Mouse (Mus musculus): ENCODE measurements around the gene 1700123K08Rik. TPM values are rescaled to one million over a fixed set of nuclear protein-coding genes. Genes with fewer than 3 reads are reported as not detected.
"Not testable (repeated sequence)": the region's sequence is repeated elsewhere in the genome, so short reads cannot be mapped to it uniquely, and the experiment has no call there.

The 1700123K08Rik gene
- polyA plus RNA-seq (2015; fragmentation: Nextera tagmentation; extraction: Ambion mirVana): not detected in 2 replicates

DNA sequence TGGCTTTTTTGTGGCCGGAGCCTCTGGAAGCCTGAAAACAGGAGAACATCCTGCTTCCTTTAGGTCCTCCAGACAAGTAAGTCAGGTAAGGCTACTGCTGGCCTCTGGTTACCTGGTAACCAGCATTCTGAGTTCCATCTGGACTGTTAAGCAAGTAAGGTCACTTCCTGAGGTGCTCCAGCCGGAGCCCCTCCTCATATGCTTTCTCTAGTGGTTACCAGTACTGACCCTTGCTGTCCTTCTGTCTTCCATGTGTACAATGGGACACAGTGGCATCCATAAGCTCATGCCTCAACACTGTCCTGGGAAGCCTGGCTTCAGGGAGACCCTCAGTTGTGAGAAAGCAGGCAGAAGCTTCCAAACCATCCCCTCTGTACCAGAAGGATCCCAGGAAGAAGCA lies at the start of gene 1700123K08Rik:
TSS of gene 1700123K08Rik (minus strand) at position 101 of the 400 bp plus-strand sequence.
- WGBS: 65% methylated on average over 2 of the region's 2 CpGs
- not testable (repeated sequence) for H3K9ac ChIP-seq; H3K27me3 ChIP-seq (replicated peaks); H3K36me3 ChIP-seq; H3K4me2 ChIP-seq; H3K4me1 ChIP-seq; H3K9me3 ChIP-seq; H3K4me3 ChIP-seq; ATAC-seq (ENCODE audit: extremely low read depth, insufficient number of reproducible peaks, low FRiP score, low TSS enrichment); H3K27ac ChIP-seq (replicated peaks)

DNA sequence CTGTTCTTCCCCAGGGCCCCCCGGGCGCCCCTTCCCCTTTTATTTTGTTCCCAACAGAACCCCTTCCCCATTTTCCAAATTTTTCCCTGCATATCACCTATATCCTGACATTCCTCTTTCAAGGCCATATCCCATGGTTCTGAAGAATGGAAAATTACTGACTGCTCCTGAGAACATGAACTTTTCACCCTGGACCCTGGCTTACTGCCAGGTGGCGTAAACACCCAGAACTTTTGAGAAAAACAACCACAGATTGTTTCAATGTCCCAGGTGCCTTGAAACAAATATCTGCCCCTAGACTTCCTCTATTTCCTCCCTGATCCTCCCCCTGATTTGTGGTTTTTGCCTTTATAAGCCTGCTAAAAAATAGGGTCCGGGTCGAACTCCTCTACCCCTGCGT lies 22.9 kb upstream of the 1700123K08Rik start:
- Histone ChIP-seq H3K4me2 (no peak overlapping the region), H3K4me3 (no peak overlapping the region), H3K4me1 (no peaks in the 10 kb centered on the region), H3K9me3 (peaks cover 19% of the 10 kb centered on the region), H3K27ac (replicated peaks) (no peak overlapping the region), H3K36me3 (no peaks in the 10 kb centered on the region), H3K27me3 (replicated peaks) (no peaks in the 10 kb centered on the region), H3K9ac (no peak overlapping the region)
- 72% methylated on average over 6 of the region's 6 CpGs for WGBS
- no peak for ATAC-seq (ENCODE audit: extremely low read depth, insufficient number of reproducible peaks, low FRiP score, low TSS enrichment)

DNA sequence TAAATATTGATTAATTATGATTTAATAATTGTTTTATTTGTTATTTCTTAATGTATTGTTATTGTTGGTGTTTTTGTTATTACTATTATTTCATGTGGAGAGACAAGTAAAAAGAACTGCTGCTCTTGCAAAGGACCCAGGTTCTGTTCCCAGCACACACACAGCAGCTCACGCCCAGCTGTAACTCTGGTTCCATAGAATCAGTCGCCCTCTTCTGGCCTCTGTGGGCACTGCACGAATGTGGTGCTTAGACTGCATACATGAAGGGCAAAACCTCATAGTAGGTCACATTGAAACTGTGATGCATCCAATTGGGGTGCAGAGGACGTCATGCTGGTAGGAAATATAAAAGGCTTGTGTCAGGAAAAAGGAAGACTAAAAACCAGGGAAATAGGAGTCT lies 7.1 kb upstream of the 1700123K08Rik start:
- Histone ChIP-seq H3K27ac (replicated peaks) (no peak overlapping the region), H3K36me3 (no peaks in the 10 kb centered on the region), H3K4me3 (no peak overlapping the region), H3K4me2 (no peak overlapping the region), H3K4me1 (no peaks in the 10 kb centered on the region), H3K27me3 (replicated peaks) (no peaks in the 10 kb centered on the region), H3K9ac (no peak overlapping the region), H3K9me3 (0 out of 2 replicates have a peak, but pooled peaks cover 3% of the 10 kb centered on the region)
- ATAC-seq (ENCODE audit: extremely low read depth, insufficient number of reproducible peaks, low FRiP score, low TSS enrichment): no peak
- 51% methylated on average over 4 of the region's 4 CpGs for WGBS

DNA sequence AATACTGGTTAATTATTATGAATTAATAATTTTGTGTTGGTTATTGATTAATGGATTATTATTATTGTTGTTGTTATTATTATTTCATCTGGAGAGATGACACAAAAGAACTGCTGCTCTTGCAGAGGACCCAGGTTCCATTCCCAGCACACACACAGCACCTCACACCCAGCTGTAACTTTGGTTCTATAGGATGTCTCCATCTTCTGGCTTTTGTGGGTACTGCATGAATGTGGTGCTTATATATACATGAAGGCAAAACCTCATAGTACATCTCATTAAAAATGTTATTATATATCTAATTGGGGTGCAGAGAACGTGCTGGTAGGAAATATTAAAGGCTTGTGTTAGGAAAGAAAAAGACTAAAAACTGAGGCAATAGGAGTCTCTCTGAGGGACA lies 11.8 kb downstream of the 1700123K08Rik start:
- WGBS: 47% methylated on average over 1 of the region's 1 CpGs
- H3K4me2 ChIP-seq: no peak overlapping the region

DNA sequence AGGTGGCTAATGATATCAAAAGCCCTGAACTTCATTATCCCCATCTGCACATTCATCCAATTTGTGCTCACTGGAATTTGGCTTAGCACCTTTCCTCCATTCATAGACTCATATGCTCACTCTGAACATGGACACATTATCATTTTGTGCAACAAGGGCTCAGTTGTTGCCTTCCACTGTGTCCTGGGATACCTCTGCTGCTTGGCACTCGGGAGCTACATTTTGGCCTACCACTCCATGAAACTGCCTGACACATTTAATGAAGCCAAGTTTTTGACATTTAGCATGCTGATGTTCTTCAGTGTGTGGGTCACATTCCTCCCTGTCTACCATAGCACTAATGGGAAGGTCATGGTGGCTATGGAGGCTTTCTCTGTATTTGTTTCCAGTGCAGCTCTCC lies 32.0 kb downstream of the 1700123K08Rik start:
- no peak overlapping the region for H3K9ac ChIP-seq
- no peaks in the 10 kb centered on the region for H3K27me3 ChIP-seq (replicated peaks)
- ATAC-seq (ENCODE audit: extremely low read depth, insufficient number of reproducible peaks, low FRiP score, low TSS enrichment): no peak
- no peak overlapping the region for H3K4me3 ChIP-seq
- no peaks in the 10 kb centered on the region for H3K9me3 ChIP-seq
- H3K4me2 ChIP-seq: no peak overlapping the region
- WGBS: 85% methylated on average over 1 of the region's 1 CpGs
- no peaks in the 10 kb centered on the region for H3K36me3 ChIP-seq
- H3K27ac ChIP-seq (replicated peaks): no peak overlapping the region
- no peaks in the 10 kb centered on the region for H3K4me1 ChIP-seq

More for the DNA sequence above, 11.8 kb downstream of the 1700123K08Rik start:
- H3K27ac ChIP-seq (replicated peaks): no peak overlapping the region
- H3K27me3 ChIP-seq (replicated peaks): no peaks in the 10 kb centered on the region
- no peaks in the 10 kb centered on the region for H3K4me1 ChIP-seq
- no peak overlapping the region for H3K9ac ChIP-seq
- no peak for ATAC-seq (ENCODE audit: extremely low read depth, insufficient number of reproducible peaks, low FRiP score, low TSS enrichment)
- no peak overlapping the region for H3K4me3 ChIP-seq
- no peaks in the 10 kb centered on the region for H3K36me3 ChIP-seq
- no peaks in the 10 kb centered on the region for H3K9me3 ChIP-seq

Small RNAs within 50 kb of the gene (microRNA-seq; reads per million reads assigned to microRNA genes)
- not detected for gene Gm24082

Other genes with a start within 250 kb of the 1700123K08Rik start
- gene Pvrig, start 222.8 kb downstream of the 1700123K08Rik start, polyA plus RNA-seq (2015; fragmentation: Nextera tagmentation; extraction: Ambion mirVana): not detected in 2 replicates
- 19.1 and 19.9 TPM in 2 replicates for gene Zfp157, start 123.2 kb downstream of the 1700123K08Rik start, polyA plus RNA-seq (2015; fragmentation: Nextera tagmentation; extraction: Ambion mirVana)
- gene Zfp68, start 55.0 kb upstream of the 1700123K08Rik start, polyA plus RNA-seq (2015; fragmentation: Nextera tagmentation; extraction: Ambion mirVana): 38.6 and 40.8 TPM in 2 replicates
- 7.0 and 7.3 TPM in 2 replicates for gene A430033K04Rik, start 58.1 kb upstream of the 1700123K08Rik start, polyA plus RNA-seq (2015; fragmentation: Nextera tagmentation; extraction: Ambion mirVana)
- 5.2 and 7.2 TPM in 2 replicates for gene Fam20c, start 189.8 kb upstream of the 1700123K08Rik start, polyA plus RNA-seq (2015; fragmentation: Nextera tagmentation; extraction: Ambion mirVana)

All from heart, embryonic 13.5 days (tissue).